Mouse (Mus musculus) G1E (cell line): ENCODE results near the gene Srpk2. TPM values are rescaled to one million over a fixed set of nuclear protein-coding genes. Genes with fewer than 3 reads are reported as not detected.

Experiments used
- ATAC-seq: 2 replicates; pipeline ENCODE4 v1.8.0; 2016; ENCODE audit warnings: mild to moderate bottlenecking; ENCODE audit not compliant: insufficient number of reproducible peaks, poor library complexity, low FRiP score, severe bottlenecking; ENCODE audit errors: extremely low read depth
- DNase-seq: peaks from one replicate; pipeline ENCODE4 v3.0.0; 2012; ENCODE audit warnings: low spot score
- H3K27me3 ChIP-seq: 2 replicates; pipeline ENCODE4 v1.6.1; 2012; ENCODE audit warnings: mild to moderate bottlenecking, low read length, inconsistent platforms; ENCODE audit not compliant: insufficient read depth
- H3K36me3 ChIP-seq: replicated peaks from 2 replicates; pipeline ENCODE3; 2012; ENCODE audit warnings: mild to moderate bottlenecking, inconsistent platforms
- H3K4me1 ChIP-seq: 2 replicates; pipeline ENCODE4 v1.6.1; 2012; ENCODE audit warnings: low read depth, low read length, inconsistent platforms, mixed read lengths; ENCODE audit not compliant: insufficient read depth
- H3K4me3 ChIP-seq: 2 replicates; pipeline ENCODE4 v1.5.1; 2012; ENCODE audit warnings: low read depth, mild to moderate bottlenecking, inconsistent platforms, low read length, moderate library complexity, mixed read lengths
- H3K9me3 ChIP-seq: replicated peaks from 2 replicates; pipeline ENCODE4 v1.6.1; 2012; ENCODE audit warnings: inconsistent platforms
- CTCF ChIP-seq: IDR thresholded peaks from 2 replicates; pipeline ENCODE4 v1.5.1; 2012; ENCODE audit warnings: low read depth, low read length, inconsistent platforms, mixed read lengths
- GATA1 ChIP-seq: IDR thresholded peaks from 2 replicates; pipeline ENCODE4 v1.6.1; 2012; ENCODE audit warnings: borderline replicate concordance, low read length, inconsistent platforms, mixed read lengths
- GATA2 ChIP-seq: IDR thresholded peaks from 2 replicates; pipeline ENCODE4 v1.6.1; 2012; ENCODE audit warnings: low read depth, low read length, inconsistent platforms, borderline replicate concordance
- POLR2AphosphoS5 ChIP-seq: IDR thresholded peaks from 2 replicates; pipeline ENCODE4 v1.6.1; 2012; ENCODE audit warnings: low read depth, low read length, inconsistent platforms; ENCODE audit not compliant: insufficient replicate concordance
- TAL1 ChIP-seq: conservative IDR thresholded peaks from 2 replicates; pipeline ENCODE4 v1.6.1; 2012; ENCODE audit warnings: low read depth, low read length, inconsistent platforms, mixed read lengths
- polyA plus RNA-seq: library from polyadenylated mRNA; stranded (reverse); fragments of >175 nt; gene quantifications from 2 replicates; pipeline ENCODE4 v1.2.3, GENCODE M21; 2012
- total RNA-seq, 2 experiments: library from RNA; stranded (forward) in 1 of 2; stranded (reverse) in 1 of 2; fragments of 200-1000 nt in 1 of 2; fragments of >200 nt in 1 of 2; fragmentation: Nextera tagmentation in 1 of 2; gene quantifications; 2 replicates each; pipeline ENCODE4 v1.2.3; 2014 to 2017

Gene Srpk2
- total and polyA plus RNA-seq, 3 experiments: 11.1 to 76.4 (median 63.5) TPM

DNA sequence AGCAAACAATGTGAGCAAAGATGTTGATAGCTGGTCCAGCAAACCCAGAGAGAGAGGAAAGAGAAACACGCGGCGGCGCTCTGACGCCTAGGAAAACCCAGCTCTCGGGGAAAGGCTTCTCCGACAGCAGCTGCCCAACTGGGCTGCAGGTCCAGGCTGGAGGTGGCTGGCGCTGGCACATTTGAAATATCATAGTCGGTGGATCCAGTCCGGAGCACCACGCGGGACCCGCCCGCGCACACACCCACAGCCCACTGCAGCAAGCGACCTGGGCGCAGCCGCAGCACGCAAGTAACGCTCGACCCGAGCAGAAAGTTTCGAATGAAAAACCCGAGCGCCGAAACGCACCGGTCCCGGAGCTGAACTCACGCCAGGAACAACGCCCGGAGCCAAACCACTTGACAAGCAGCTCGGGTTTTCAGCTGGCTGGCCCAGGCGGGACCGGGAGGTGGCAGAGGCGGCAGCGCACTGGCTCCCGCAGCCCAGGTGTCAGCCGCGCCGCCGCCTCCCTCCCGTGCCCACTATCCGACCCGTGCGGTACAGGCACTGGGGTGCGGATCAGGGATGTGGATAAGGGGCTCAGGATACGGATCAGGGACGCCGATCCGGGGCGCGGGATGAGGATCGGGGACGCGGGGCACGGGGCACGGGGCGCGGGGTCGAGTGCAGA is 9.5 kb downstream of the Srpk2 start:
- DNase-seq (peak; percentile 43), ATAC-seq (peak; percentile 15; the same call in 1 of the 2 replicates)
- Histone ChIP-seq H3K4me3 (peak overlapping the region; percentile 82), H3K36me3 (no peaks in the 10 kb centered on the region), H3K27me3 (peaks cover 31% of the 10 kb centered on the region), H3K9me3 (no peaks in the 10 kb centered on the region), H3K4me1 (peaks cover 16% of the 10 kb centered on the region)
- TF ChIP-seq GATA1 (no peak), CTCF (no peak), POLR2AphosphoS5 (no peak), TAL1 (no peak), GATA2 (no peak)

- TF ChIP-seq TAL1 (no peak), CTCF (no peak), GATA1 (no peak), GATA2 (no peak), POLR2AphosphoS5 (no peak)
- Histone ChIP-seq H3K9me3 (no peaks in the 10 kb centered on the region), H3K4me1 (peaks cover 16% of the 10 kb centered on the region), H3K36me3 (peaks cover 3% of the 10 kb centered on the region), H3K4me3 (no peak overlapping the region), H3K27me3 (peaks cover 15% of the 10 kb centered on the region; the same call in 1 of the 2 replicates)
- DNase-seq: no peak
- no peak for ATAC-seq
These were observed 12.3 kb downstream of the Srpk2 start for GRCm38 (mm10) chr5:23672136-23672535.

GRCm38 (mm10) chr5:23670880-23671279 is 13.5 kb downstream of the Srpk2 start:
- no peak for DNase-seq
- TF ChIP-seq CTCF (0 out of 2 replicates have a peak, but pooled peaks have one; percentile 11), GATA2 (no peak)

GRCm38 (mm10) chr5:23665906-23666305 is 18.5 kb downstream of the Srpk2 start:
- Histone ChIP-seq H3K4me3 (no peak overlapping the region), H3K9me3 (no peaks in the 10 kb centered on the region), H3K27me3 (no peaks in the 10 kb centered on the region), H3K4me1 (no peaks in the 10 kb centered on the region), H3K36me3 (peaks cover 3% of the 10 kb centered on the region)
- TF ChIP-seq GATA2 (no peak), POLR2AphosphoS5 (no peak), GATA1 (no peak), CTCF (no peak), TAL1 (no peak)
- DNase-seq (no peak), ATAC-seq (no peak)

More at GRCm38 (mm10) chr5:23670880-23671279, 13.5 kb downstream of the Srpk2 start:
- Histone ChIP-seq H3K4me1 (peaks cover 9% of the 10 kb centered on the region), H3K4me3 (no peak overlapping the region), H3K36me3 (peaks cover 3% of the 10 kb centered on the region), H3K27me3 (peaks cover 11% of the 10 kb centered on the region; the same call in 1 of the 2 replicates), H3K9me3 (no peaks in the 10 kb centered on the region)
- ATAC-seq: no peak

DNA sequence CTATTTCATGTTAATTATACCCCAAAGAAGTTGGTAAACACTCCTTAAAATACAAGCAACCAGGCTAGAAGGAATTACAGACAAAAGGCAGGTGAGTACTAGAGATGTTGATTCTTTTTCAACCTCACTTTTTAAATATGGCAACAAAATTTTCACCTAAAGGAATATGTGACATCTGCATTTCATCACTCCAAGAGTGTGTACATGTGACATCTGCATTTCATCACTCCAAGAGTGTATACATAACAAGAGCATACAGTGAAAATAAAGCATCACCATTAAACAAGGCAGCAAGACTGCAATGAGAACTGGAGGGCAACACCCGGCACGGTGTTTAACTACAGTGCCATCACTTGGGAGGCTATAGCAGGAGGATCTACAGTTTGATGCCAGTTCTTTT is 23.2 kb downstream of the Srpk2 start:
- H3K27me3 ChIP-seq: 0 out of 2 replicates have a peak, but pooled peaks cover 5% of the 10 kb centered on the region
- no peak overlapping the region for H3K4me3 ChIP-seq
- no peak for TF ChIP-seq POLR2AphosphoS5
- H3K9me3 ChIP-seq: no peaks in the 10 kb centered on the region
- ATAC-seq (no peak), DNase-seq (no peak)
- 0 out of 2 replicates have a peak, but pooled peaks cover 2% of the 10 kb centered on the region for H3K4me1 ChIP-seq
- no peaks in the 10 kb centered on the region for H3K36me3 ChIP-seq

GRCm38 (mm10) chr5:23658017-23658416 is 26.4 kb downstream of the Srpk2 start:
- no peak overlapping the region for H3K4me3 ChIP-seq
- DNase-seq (no peak), ATAC-seq (no peak)
- H3K4me1 ChIP-seq: 0 out of 2 replicates have a peak, but pooled peaks cover 2% of the 10 kb centered on the region
- TF ChIP-seq POLR2AphosphoS5 (no peak), GATA1 (no peak), CTCF (no peak), TAL1 (no peak), GATA2 (no peak)
- no peaks in the 10 kb centered on the region for H3K36me3 ChIP-seq
- H3K9me3 ChIP-seq: no peaks in the 10 kb centered on the region
- 0 out of 2 replicates have a peak, but pooled peaks cover 5% of the 10 kb centered on the region for H3K27me3 ChIP-seq

DNA sequence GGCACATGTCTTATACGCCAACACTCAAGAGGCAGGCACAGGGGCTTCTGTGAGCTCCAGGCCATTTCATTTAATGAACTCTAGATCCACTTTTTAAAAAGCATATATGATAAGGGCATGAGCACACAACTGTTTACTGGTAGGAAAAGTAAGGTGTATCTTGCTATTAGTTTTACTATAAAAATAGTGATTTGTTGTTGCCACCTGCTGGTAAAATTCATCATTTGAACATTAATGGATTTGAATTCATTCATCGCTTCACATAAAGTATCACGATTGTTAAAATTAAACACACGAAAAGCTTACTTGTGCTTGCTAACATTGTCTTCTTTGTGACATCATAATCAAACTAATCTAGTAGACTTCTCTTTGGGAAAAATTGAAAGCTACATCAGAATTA is 27.8 kb downstream of the Srpk2 start:
- no peaks in the 10 kb centered on the region for H3K36me3 ChIP-seq
- no peak for ATAC-seq
- H3K4me3 ChIP-seq: no peak overlapping the region
- 0 out of 2 replicates have a peak, but pooled peaks cover 5% of the 10 kb centered on the region for H3K27me3 ChIP-seq
- TF ChIP-seq TAL1: no peak
- no peak for TF ChIP-seq CTCF
- TF ChIP-seq GATA2: no peak
- DNase-seq: no peak
- H3K4me1 ChIP-seq: 0 out of 2 replicates have a peak, but pooled peaks cover 2% of the 10 kb centered on the region
- H3K9me3 ChIP-seq: no peaks in the 10 kb centered on the region
